Mouse (Mus musculus) left cerebral cortex, postnatal 25 days (tissue): ENCODE measurements around the gene Hoxa13. TPM values are rescaled to one million over a fixed set of nuclear protein-coding genes. Genes with fewer than 3 reads are reported as not detected.

Experiments used
- microRNA-seq, 2 experiments: library from miRNA; unstranded; fragments of <30 nt; microRNA quantifications; one replicate each; pipeline ENCODE4 v1.2.0; 2022
- total RNA-seq, 2 experiments: library from RNA; stranded (reverse); gene quantifications; 2 replicates each; pipeline ENCODE4 v1.2.3; 2021

Hoxa13 gene
- total RNA-seq, 2 experiments from 2014 or later = not detected

Small RNAs within 50 kb of the gene (microRNA-seq; reads per million reads assigned to microRNA genes)
- 0.74 to 3.7 reads per million in 2 experiments for gene Mir196b

Other genes with a start within 250 kb of the Hoxa13 start
- 10 to 100 TPM in 1 of 2 experiments, 1 to 10 TPM in 1; 9.1 to 10.8 TPM for gene Skap2, start 248.3 kb downstream of the Hoxa13 start, total RNA-seq
- gene Hoxa1, start 102.6 kb downstream of the Hoxa13 start, total RNA-seq = not detected
- gene Hoxa2, start 96.0 kb downstream of the Hoxa13 start, total RNA-seq = not detected
- gene 5730596B20Rik, start 83.4 kb downstream of the Hoxa13 start, total RNA-seq = not detected
- gene Hoxa4, start 69.1 kb downstream of the Hoxa13 start, total RNA-seq = not detected
- gene Hoxa5, start 56.3 kb downstream of the Hoxa13 start, total RNA-seq = not detected
- gene Hoxa6, start 52.2 kb downstream of the Hoxa13 start, total RNA-seq = not detected
- gene Hoxa3, start 47.5 kb downstream of the Hoxa13 start, total RNA-seq = not detected
- gene Gm28308, start 47.5 kb downstream of the Hoxa13 start, total RNA-seq = not detected
- not detected for gene Hoxa7, start 39.0 kb downstream of the Hoxa13 start, total RNA-seq
- not detected for gene Hoxa9, start 29.8 kb downstream of the Hoxa13 start, total RNA-seq
- not detected for gene Hoxa10, start 20.0 kb downstream of the Hoxa13 start, total RNA-seq
- gene Hoxa11, start 15.1 kb downstream of the Hoxa13 start, total RNA-seq = not detected
- not detected for gene Evx1, start 52.6 kb upstream of the Hoxa13 start, total RNA-seq